ENCODE assay signal across 10 mouse cellular contexts in the genomic region with DNA sequence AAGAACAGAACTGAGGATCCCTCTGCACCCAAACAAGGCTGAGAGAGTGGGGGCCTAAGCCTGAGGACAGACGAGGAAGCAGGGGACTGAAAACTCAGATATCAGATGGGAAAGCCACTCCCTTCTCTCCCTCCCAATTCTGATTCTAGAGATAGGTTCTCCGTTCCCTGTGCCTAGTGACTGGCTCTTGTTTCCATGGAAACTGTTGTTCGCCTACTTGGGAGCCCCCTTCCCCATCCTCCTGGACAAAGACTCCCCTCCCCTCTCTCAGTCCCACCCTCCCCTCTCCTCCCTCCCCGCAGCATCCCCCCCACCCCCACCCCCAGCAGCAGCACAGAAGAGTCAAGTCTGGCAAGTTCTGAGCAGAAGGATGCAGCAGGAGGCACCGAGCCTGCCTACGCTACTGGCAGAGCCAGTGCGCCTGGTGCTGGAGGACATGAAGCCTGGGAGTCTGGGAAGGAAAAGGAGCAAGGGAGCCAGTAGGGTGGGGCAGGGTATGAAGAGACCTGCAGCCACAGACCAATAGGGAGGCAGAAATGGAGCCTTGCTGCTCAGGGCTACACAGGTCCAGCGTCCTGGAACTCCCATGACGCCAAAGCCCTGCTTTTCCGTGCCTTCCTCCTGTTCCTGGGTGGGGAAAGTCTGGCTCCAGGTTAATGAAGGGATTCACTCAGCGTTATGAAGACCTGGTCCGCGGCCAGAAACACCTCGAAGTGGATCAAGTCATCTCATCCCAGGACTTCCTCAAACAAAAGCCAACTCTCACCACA. TPM values are rescaled to one million over a fixed set of nuclear protein-coding genes. Genes with fewer than 3 reads are reported as not detected.
DNase-seq lines count a peak whose midpoint lies in the region; ATAC-seq lines count a peak whose summit lies in the region.
"Had no signal": no experiment of that assay in that cellular context is flagged by ENCODE, and none has a peak within 500 bp of the region (broad histone marks: within the 10 kb centered on the region; RNA-seq: fewer than 3 reads in every experiment).

No protein-coding gene starts in this region.

- H3K36me3 ChIP-seq in kidney, embryonic 14.5 days (ENCODE audit: control insufficient read depth, insufficient read depth, low read length), result peaks cover 24% of the 10 kb centered on the region
- H3K36me3 ChIP-seq in hindbrain, embryonic 14.5 days (replicated peaks; ENCODE audit: control insufficient read depth, insufficient read depth), result peaks cover 59% of the 10 kb centered on the region
- H3K36me3 ChIP-seq in neural tube, embryonic 12.5 days, result peaks cover 80% of the 10 kb centered on the region

- no peak for ATAC-seq in kidney, embryonic 14.5 days (ENCODE audit: low FRiP score, low TSS enrichment)
- ATAC-seq in hindbrain, embryonic 14.5 days (ENCODE audit: low FRiP score), result peak; percentile 9
- ATAC-seq in neural tube, embryonic 12.5 days (ENCODE audit: low FRiP score, low read depth), result peak; percentile 13; the same call in 1 of the 2 replicates

- 0 out of 2 replicates have a peak overlapping the region, but pooled peaks have one; percentile 24 for H3K27ac ChIP-seq in kidney, embryonic 14.5 days (ENCODE audit: low read depth, low read length)
- H3K27ac ChIP-seq in hindbrain, embryonic 14.5 days, result peak overlapping the region; percentile 60
- H3K27ac ChIP-seq in neural tube, embryonic 12.5 days, result peak overlapping the region; percentile 38
- H3K27ac ChIP-seq: limb, embryonic 12.5 days had no signal

- H3K4me3 ChIP-seq in kidney, embryonic 14.5 days (ENCODE audit: low read length), result no peak overlapping the region
- no peak overlapping the region for H3K4me3 ChIP-seq in hindbrain, embryonic 14.5 days (replicated peaks; ENCODE audit: low read length)
- no peak overlapping the region for H3K4me3 ChIP-seq in neural tube, embryonic 12.5 days
- H3K4me3 ChIP-seq: limb, embryonic 12.5 days had no signal

- DNase-seq in kidney, postnatal 14 days, result no peak
- DNase-seq in embryo, embryonic 11 days, result peak; percentile 68
- DNase-seq in hindbrain, embryonic 14.5 days (ENCODE audit: low spot score), result no peak
- no peak for DNase-seq in adrenal gland, adult (ENCODE audit: inconsistent age in 2 of 2, low spot score in 1 of 2)
- no peak for DNase-seq in gastrocnemius, adult 8-10 months (ENCODE audit: low spot score in 2 of 2)
- no peak for DNase-seq in thymus, postnatal 10 days (ENCODE audit: low spot score in 2 of 2)

- H3K27me3 ChIP-seq in kidney, embryonic 14.5 days (ENCODE audit: control insufficient read depth, insufficient read depth, low read length), result no peaks in the 10 kb centered on the region
- H3K27me3 ChIP-seq in hindbrain, embryonic 14.5 days (ENCODE audit: control insufficient read depth, insufficient read depth, low read length), result no peaks in the 10 kb centered on the region
- H3K27me3 ChIP-seq in neural tube, embryonic 12.5 days (replicated peaks), result no peaks in the 10 kb centered on the region
- H3K27me3 ChIP-seq: limb, embryonic 12.5 days had no signal

- H3K4me1 ChIP-seq in kidney, embryonic 14.5 days (ENCODE audit: control insufficient read depth, insufficient read depth, low read length), result peaks cover 21% of the 10 kb centered on the region
- peaks cover 40% of the 10 kb centered on the region for H3K4me1 ChIP-seq in hindbrain, embryonic 14.5 days (replicated peaks; ENCODE audit: control insufficient read depth, insufficient read depth, low read length)
- peaks cover 70% of the 10 kb centered on the region for H3K4me1 ChIP-seq in neural tube, embryonic 12.5 days

- H3K9me3 ChIP-seq in kidney, embryonic 14.5 days (ENCODE audit: control insufficient read depth, low read length), result no peaks in the 10 kb centered on the region
- H3K9me3 ChIP-seq in hindbrain, embryonic 14.5 days (ENCODE audit: control insufficient read depth, low read length), result no peaks in the 10 kb centered on the region
- no peaks in the 10 kb centered on the region for H3K9me3 ChIP-seq in neural tube, embryonic 12.5 days
- H3K9me3 ChIP-seq: limb, embryonic 12.5 days had no signal

- no peak overlapping the region for H3K4me2 ChIP-seq in kidney, embryonic 14.5 days (replicated peaks; ENCODE audit: low read depth, low read length)
- peak overlapping the region; percentile 25; the same call in 1 of the 2 replicates for H3K4me2 ChIP-seq in hindbrain, embryonic 14.5 days (replicated peaks)
- peak overlapping the region; percentile 39 for H3K4me2 ChIP-seq in neural tube, embryonic 12.5 days (replicated peaks)
- H3K4me2 ChIP-seq: limb, embryonic 12.5 days had no signal

- no peak overlapping the region for H3K9ac ChIP-seq in kidney, embryonic 14.5 days (ENCODE audit: low read depth, low read length)
- no peak overlapping the region for H3K9ac ChIP-seq in hindbrain, embryonic 14.5 days
- H3K9ac ChIP-seq in neural tube, embryonic 12.5 days, result 0 out of 2 replicates have a peak overlapping the region, but pooled peaks have one; percentile 0
- H3K9ac ChIP-seq: limb, embryonic 12.5 days had no signal

- 51% methylated on average over 14 of the region's 14 CpGs for WGBS in kidney, embryonic 14.5 days
- 17% methylated on average over 13 of the region's 14 CpGs for WGBS in hindbrain, embryonic 14.5 days
- 37% methylated on average over 14 of the region's 14 CpGs for WGBS in neural tube, embryonic 12.5 days

RNA-seq across cellular contexts. Expression of a gene that starts 9.6 kb away (rescaled TPM):
- 22.1 and 27.9 TPM in 2 replicates for polyA plus RNA-seq in kidney, embryonic 14.5 days (2014; fragmentation: Nextera tagmentation; extraction: Ambion mirVana)
- polyA plus RNA-seq in hindbrain, embryonic 14.5 days (2014; fragmentation: Nextera tagmentation; extraction: Ambion mirVana), result 39.4 and 49.7 TPM in 2 replicates
- polyA plus RNA-seq in neural tube, embryonic 12.5 days (2016; fragmentation: Nextera tagmentation; extraction: Ambion mirVana), result 71.4 and 71.5 TPM in 2 replicates
- 10 to 100 TPM in 2 of 4 experiments, 1 to 10 TPM in 2; 8.9 to 12.5 (median 9.6) TPM for total RNA-seq in gastrocnemius, adult 8-10 months (2022)

RNA-seq across cellular contexts. Expression of a gene that starts 22.1 kb away (rescaled TPM):
- 48.9 and 51.4 TPM in 2 replicates for polyA plus RNA-seq in kidney, embryonic 14.5 days (2014; fragmentation: Nextera tagmentation; extraction: Ambion mirVana)
- polyA plus RNA-seq in hindbrain, embryonic 14.5 days (2014; fragmentation: Nextera tagmentation; extraction: Ambion mirVana), result 5.6 and 9.6 TPM in 2 replicates
- 35.7 and 37.1 TPM in 2 replicates for polyA plus RNA-seq in neural tube, embryonic 12.5 days (2016; fragmentation: Nextera tagmentation; extraction: Ambion mirVana)
- total RNA-seq in gastrocnemius, adult 8-10 months (2022), result not detected

RNA-seq across cellular contexts. Expression of a gene that starts 39.3 kb away (rescaled TPM):
- 106 and 120 TPM in 2 replicates for polyA plus RNA-seq in kidney, embryonic 14.5 days (2014; fragmentation: Nextera tagmentation; extraction: Ambion mirVana)
- polyA plus RNA-seq in hindbrain, embryonic 14.5 days (2014; fragmentation: Nextera tagmentation; extraction: Ambion mirVana), result 207 and 222 TPM in 2 replicates
- 212 and 213 TPM in 2 replicates for polyA plus RNA-seq in neural tube, embryonic 12.5 days (2016; fragmentation: Nextera tagmentation; extraction: Ambion mirVana)
- 100 to 1,000 TPM; 106 to 124 (median 111) TPM for total RNA-seq in gastrocnemius, adult 8-10 months (2022)

RNA-seq across cellular contexts. Expression of a gene that starts 41.0 kb away (rescaled TPM):
- polyA plus RNA-seq in kidney, embryonic 14.5 days (2014; fragmentation: Nextera tagmentation; extraction: Ambion mirVana), result not detected in 2 replicates
- 0.16 and 0.31 TPM in 2 replicates for polyA plus RNA-seq in hindbrain, embryonic 14.5 days (2014; fragmentation: Nextera tagmentation; extraction: Ambion mirVana)
- 0.25 and 0.26 TPM in 2 replicates for polyA plus RNA-seq in neural tube, embryonic 12.5 days (2016; fragmentation: Nextera tagmentation; extraction: Ambion mirVana)
- not detected for total RNA-seq in gastrocnemius, adult 8-10 months (2022)
- total RNA-seq: megakaryocyte-erythroid progenitor cell, adult 5-6 weeks had no signal
- polyA plus RNA-seq: limb, embryonic 12.5 days had no signal
